Mouse (Mus musculus) embryonic stem cell, embryonic (primary cell): ENCODE data around the gene Rgma.

Source experiments
- CTCF ChIA-PET, 4 experiments: fragments of 300-600 bp in 2 of 4; fragments of 350-600 bp in 2 of 4; sonication (Branson Sonifier 250); formaldehyde crosslinking; loops; one replicate each; lab custom pipeline; 2022; ENCODE audit warnings: inconsistent platforms in 2 of 4; lab: Charles Lee
- POLR2A ChIA-PET, 4 experiments: fragments of 300-600 bp in 2 of 4; fragments of 350-600 bp in 2 of 4; sonication (Branson Sonifier 250); formaldehyde crosslinking; loops; one replicate each; lab custom pipeline; 2022; ENCODE audit warnings: antibody characterized with exemption in 4 of 4, inconsistent platforms in 1 of 4; lab: Charles Lee

The Rgma gene

DNA sequence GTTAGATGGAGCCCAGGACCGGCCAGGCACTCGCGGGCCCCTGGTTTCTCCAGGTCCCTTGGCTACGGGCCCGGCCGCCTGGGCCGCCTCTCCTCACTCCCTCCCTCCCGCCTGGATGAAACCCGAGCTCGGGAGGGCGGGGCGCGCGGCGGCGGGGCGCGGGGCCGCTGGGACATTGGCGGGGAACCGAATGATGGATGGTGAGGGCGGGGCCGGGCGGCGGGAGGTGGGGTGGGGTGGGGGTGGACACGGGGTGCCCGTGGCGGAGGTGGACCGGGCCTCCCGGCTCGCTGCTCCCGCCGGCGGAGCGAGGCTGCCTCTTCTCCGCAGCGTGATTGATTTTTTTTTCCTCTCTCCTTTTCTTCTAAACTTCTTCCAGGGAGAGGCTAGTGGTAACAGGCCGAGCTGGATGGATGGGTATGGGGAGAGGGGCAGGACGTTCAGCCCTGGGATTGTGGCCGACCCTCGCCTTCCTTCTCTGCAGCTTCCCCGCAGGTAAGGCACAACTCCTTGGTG, 15.8 kb downstream of the Rgma start:
- CTCF ChIA-PET: interaction anchor here (1.0 to 3.3 kb wide), 6 partner anchors 8 to 237 kb away, joined by 3 to 33 read pairs (median 14); no protein-coding TSS in a partner anchor

DNA sequence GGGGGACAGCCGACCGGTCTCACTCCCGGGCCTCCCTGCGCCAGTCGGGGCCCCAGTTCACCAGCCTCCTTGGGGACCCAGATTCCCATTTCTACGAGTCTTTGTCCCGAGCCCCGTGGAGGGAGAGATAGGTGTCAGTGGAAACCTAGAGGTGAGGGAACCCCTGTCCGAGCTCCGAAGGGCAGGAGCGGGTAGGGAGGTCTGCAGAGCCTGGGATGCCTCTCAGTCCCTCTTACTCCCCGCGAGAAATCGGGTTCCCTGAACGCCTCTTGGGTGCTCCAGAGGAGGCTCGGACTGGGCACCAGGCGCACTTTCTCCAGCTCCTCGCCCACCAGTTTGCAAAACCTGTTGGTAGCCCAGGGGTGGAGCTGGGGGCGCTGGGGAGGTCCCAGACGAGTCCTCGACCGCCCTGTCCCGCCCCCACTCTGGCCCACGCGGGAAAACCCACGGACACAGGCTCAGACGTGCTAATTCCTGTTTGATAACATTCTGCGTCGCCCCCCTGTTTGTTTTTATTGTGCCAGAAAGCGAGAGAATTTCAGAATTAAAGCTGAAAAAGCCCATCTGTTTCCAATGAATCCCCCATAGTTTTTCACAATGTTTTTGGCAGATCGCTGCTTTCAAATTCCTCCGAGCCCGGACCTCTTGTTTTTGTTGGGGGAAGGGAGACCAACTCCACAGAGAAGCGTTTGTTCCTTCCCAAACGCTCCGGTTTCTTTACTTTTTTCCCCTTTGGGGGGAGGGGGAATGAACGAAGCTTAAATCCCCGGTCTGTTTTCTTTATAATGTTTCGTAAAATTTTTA, 16.4 kb downstream of the Rgma start:
- ChIA-PET POLR2A (interaction anchor here (0.6 to 7.7 kb wide), 27 partner anchors 8 to 252 kb away, joined by 3 to 168 read pairs (median 5); partner anchors contain the start of gene Rgma (in 1 of the 4)), CTCF (interaction anchor here (1.0 to 3.3 kb wide), 4 partner anchors 8 kb away, joined by 4 to 33 read pairs (median 21); no protein-coding TSS in a partner anchor)

More for the DNA sequence above, 15.8 kb downstream of the Rgma start:
- POLR2A ChIA-PET: interaction anchor here (0.6 to 7.7 kb wide), 33 partner anchors 9 to 1076 kb away, joined by 3 to 168 read pairs (median 5); partner anchors contain the start of gene Rgma (in 1 of the 4)

- POLR2A ChIA-PET: interaction anchor here in 3 of 4 experiments (0.7 to 7.7 kb wide), 9 partner anchors 7 to 166 kb away, joined by 3 to 168 read pairs (median 3); no protein-coding TSS in a partner anchor
Observed at GRCm38 (mm10) chr7:73392359-73392758, 17.1 kb downstream of the Rgma start.

DNA sequence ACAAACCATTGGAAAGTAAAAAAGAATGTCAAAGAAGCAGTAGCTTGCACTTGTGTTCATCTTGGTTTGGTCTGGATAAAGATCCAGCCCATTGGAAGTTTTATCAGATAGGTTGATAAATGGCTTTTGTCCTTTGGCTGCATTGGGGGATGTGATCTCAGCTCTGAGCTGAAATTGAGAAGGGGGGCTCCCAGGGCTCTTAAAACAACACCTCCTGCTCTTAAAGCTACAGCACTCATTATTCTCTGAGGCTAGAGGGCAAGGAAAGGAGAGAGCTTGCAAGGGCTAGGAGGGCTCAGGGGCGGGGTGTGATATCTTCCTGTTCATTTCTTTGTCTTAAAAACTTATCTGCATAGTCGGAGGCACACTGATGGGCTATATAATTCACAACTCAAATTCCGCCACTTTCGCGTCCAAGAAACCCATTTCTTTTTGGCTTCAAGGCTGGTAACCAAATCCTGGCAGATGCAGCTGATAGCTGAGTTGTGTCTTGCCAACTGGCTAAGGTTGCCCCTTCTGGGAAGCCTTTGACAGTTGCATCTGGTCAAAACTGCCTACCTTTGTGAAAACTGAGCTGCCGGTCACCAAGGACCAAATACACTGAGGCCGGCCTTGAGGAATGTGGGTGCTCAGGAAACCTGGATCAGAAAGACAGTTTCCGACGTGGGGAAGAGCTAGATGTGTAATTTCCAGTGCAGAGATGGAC, 18.2 kb downstream of the Rgma start:
- POLR2A ChIA-PET: interaction anchor here in 3 of 4 experiments (0.5 to 1.5 kb wide), 7 partner anchors 8 to 77 kb away, joined by 3 to 7 read pairs (median 4); no protein-coding TSS in a partner anchor
- CTCF ChIA-PET: interaction anchor here in 1 of 4 experiments (0.7 kb wide), 1 partner anchor 1271 kb away, joined by 3 read pairs; no protein-coding TSS in a partner anchor

More at GRCm38 (mm10) chr7:73392359-73392758, 17.1 kb downstream of the Rgma start:
- CTCF ChIA-PET: interaction anchor here in 1 of 4 experiments (0.6 kb wide), 1 partner anchor 16 kb away, joined by 3 read pairs; no protein-coding TSS in a partner anchor

DNA sequence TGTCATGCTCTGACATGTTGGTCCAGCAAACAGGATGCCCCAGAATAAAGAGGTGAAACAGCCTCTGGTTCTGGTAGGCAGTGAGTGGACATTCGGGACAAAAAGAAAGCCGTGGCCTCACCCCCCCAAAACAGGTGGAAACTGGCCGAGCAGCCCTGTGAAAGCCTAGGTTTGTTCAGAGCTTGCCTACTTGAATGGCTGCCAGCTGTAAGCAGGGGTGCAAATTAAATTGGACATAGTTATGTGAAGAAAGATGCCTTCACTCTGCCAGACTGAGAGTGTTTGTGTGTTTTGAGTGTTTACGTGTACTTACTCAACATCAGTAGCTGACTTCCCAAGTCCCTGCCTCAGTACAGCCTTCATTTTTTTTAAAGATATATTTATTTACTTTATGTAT, 18.7 kb downstream of the Rgma start:
- ChIA-PET POLR2A (interaction anchor here in 3 of 4 experiments (0.5 to 1.5 kb wide), 5 partner anchors 9 to 72 kb away, joined by 3 to 7 read pairs (median 5); no protein-coding TSS in a partner anchor), CTCF (no interaction called here)

DNA sequence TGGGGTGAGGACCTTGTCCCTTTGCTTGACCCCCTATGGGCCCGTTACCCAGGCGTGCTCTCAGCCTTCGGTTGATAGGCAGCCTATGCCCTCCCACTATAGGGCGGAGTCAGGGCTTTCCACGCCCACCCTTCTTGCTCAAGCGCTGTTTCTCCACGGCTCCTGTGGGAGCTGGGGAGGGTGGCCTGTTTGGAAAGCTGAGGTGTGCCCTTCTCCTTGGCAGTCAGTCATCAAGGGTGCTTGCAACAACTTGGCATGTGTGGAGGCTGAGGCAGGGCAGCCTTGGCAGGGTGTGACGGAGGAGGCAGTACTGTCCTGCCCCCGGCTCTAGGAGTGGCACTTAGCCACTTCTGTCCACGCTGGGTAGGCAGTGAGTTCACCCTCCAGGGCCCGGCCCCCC, 23.0 kb downstream of the Rgma start:
- CTCF ChIA-PET: interaction anchor here in 3 of 4 experiments (0.5 to 2.9 kb wide), 8 partner anchors 8 to 1000 kb away, joined by 3 to 21 read pairs (median 4); no protein-coding TSS in a partner anchor
- POLR2A ChIA-PET: interaction anchor here in 3 of 4 experiments (1.0 to 4.7 kb wide), 16 partner anchors 8 to 259 kb away, joined by 3 to 168 read pairs (median 8); partner anchors contain the start of gene Rgma (in 1 of the 3)

DNA sequence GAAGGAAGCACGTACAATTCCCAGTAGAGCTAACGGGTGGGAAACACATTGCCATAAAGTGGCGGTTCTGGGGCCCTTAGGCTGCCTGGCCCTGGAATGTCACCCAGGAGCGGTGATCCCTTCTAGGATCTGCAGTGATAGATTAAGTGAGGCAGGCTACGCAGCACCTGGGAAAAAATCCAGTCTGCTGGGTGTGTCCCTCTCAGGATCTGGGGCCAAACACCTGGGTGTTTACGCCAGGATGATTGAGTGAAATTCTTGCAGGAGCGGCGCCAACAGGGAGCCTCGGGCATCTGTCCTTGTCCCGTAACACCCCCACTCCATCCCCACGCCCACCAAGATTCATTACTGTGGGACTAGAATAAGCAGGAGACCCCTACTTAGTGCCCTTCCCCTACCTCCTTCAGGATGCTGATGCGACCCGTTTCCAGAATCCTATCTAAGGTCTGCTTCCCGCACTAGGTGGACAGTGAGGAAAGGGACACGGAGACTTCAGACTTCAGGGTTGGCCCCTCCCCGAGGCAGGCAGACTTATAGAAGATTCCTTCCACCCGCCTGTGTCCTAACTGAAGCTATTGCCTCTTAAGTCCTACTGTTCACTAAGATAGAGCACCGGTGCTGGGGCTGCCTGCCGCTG, 23.6 kb downstream of the Rgma start:
- ChIA-PET CTCF (interaction anchor here (0.5 to 2.9 kb wide), 42 partner anchors 8 to 1171 kb away, joined by 3 to 33 read pairs (median 4); partner anchors contain the start of gene Rgma (in 2 of the 4)), POLR2A (interaction anchor here (0.6 to 4.7 kb wide), 55 partner anchors 8 to 1093 kb away, joined by 3 to 168 read pairs (median 6); partner anchors contain the start of genes Rgma (in 2 of the 4) and Mctp2 (in 1 of the 4))

GRCm38 (mm10) chr7:73399501-73400044, 24.3 kb downstream of the Rgma start:
- ChIA-PET CTCF (interaction anchor here (0.5 to 2.9 kb wide), 47 partner anchors 8 to 1171 kb away, joined by 3 to 33 read pairs (median 4); partner anchors contain the start of gene Rgma (in 2 of the 4)), POLR2A (interaction anchor here (0.6 to 4.7 kb wide), 73 partner anchors 9 to 1250 kb away, joined by 3 to 168 read pairs (median 4); partner anchors contain the start of genes Rgma (in 2 of the 4) and Mctp2 (in 1 of the 4))

GRCm38 (mm10) chr7:73400051-73400916, 25.0 kb downstream of the Rgma start:
- POLR2A ChIA-PET: interaction anchor here (0.5 to 4.7 kb wide), 70 partner anchors 9 to 1354 kb away, joined by 3 to 168 read pairs (median 4); partner anchors contain the start of genes Rgma (in 2 of the 4) and Mctp2 (in 1 of the 4)
- CTCF ChIA-PET: interaction anchor here (0.5 to 2.9 kb wide), 37 partner anchors 9 to 1009 kb away, joined by 3 to 33 read pairs (median 4); partner anchors contain the start of gene Rgma (in 2 of the 4)

- ChIA-PET CTCF (no interaction called here), POLR2A (interaction anchor here in 2 of 4 experiments (0.8 to 4.7 kb wide), 2 partner anchors 13 kb away, joined by 3 to 168 read pairs; no protein-coding TSS in a partner anchor)
Observed at GRCm38 (mm10) chr7:73402106-73402505, 26.8 kb downstream of the Rgma start.

GRCm38 (mm10) chr7:73402671-73403070, 27.4 kb downstream of the Rgma start:
- ChIA-PET CTCF (no interaction called here), POLR2A (interaction anchor here in 3 of 4 experiments (0.8 to 2.2 kb wide), 7 partner anchors 10 to 27 kb away, joined by 3 to 11 read pairs (median 5); no protein-coding TSS in a partner anchor)

DNA sequence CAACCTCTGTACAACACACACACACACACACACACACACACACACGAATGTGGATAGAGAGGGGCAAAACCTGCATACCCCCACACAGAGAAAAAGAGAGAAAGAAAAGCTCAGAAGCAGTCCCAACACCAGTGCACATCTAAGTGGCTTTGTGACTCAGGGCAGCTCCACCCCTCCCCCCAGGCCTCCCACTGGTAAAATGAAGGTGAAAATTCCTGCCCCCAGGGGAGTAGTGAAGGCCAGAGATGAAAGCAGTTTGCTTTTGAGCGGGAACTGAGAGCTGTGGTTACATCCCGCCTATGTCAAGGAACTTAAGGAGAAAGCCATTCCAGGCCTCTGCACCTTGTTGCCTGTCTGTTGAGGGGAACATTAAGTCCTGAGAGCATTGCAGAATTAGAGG, 28.2 kb downstream of the Rgma start:
- ChIA-PET POLR2A (interaction anchor here in 3 of 4 experiments (0.6 to 2.2 kb wide), 11 partner anchors 9 to 216 kb away, joined by 3 to 11 read pairs (median 3); no protein-coding TSS in a partner anchor), CTCF (interaction anchor here in 1 of 4 experiments (0.7 kb wide), 1 partner anchor 14 kb away, joined by 3 read pairs; no protein-coding TSS in a partner anchor)

- POLR2A ChIA-PET: interaction anchor here in 1 of 4 experiments (0.6 kb wide), 1 partner anchor 1641 kb away, joined by 3 read pairs; no protein-coding TSS in a partner anchor
Observed at GRCm38 (mm10) chr7:73405550-73405949, 30.2 kb downstream of the Rgma start.

DNA sequence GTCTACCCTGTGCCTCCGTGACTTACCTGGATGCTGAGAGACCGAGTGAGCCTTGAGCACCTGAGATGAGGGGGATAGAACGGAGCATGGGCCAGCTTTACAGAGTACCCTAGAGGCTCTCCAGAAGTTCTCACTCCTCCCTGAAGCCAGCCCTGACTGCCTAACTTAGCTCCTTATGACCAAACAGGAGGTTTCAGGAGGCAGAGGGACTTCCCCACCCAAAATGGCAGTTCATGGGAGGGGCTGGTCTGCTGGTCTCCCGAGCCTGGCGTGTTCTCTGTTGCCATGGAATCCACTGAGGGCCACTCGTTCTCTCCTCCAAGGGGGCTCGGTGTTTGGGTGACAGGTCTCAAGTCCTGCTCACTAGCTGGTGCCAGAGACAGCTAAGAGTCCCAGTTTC, 36.2 kb downstream of the Rgma start:
- CTCF ChIA-PET: interaction anchor here in 2 of 4 experiments (0.8 to 1.5 kb wide), 2 partner anchors 12 kb away, joined by 3 to 4 read pairs; no protein-coding TSS in a partner anchor
- POLR2A ChIA-PET: interaction anchor here in 2 of 4 experiments (0.8 to 3.1 kb wide), 7 partner anchors 11 to 21 kb away, joined by 3 to 17 read pairs (median 3); no protein-coding TSS in a partner anchor

More at GRCm38 (mm10) chr7:73405550-73405949, 30.2 kb downstream of the Rgma start:
- CTCF ChIA-PET: no interaction called here

DNA sequence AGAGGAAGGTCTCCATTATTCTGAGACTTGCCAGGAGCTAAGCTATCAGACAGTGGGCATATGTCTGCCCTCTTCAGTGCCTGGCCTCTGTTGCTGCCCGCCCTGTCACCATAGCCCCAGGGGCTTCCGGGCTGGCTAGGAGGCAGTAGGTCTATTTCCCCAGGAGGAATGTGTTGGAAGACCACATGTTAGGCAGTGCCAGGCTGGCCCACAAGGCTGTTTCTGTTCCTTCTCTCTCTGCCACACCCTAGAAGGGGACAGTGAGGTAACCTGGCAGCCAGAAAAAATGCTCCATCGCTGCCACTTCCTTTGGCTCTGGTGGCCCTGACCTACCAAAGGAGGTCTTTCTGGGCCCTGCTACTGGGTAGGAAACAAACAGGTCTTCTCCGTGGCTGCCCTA, 36.7 kb downstream of the Rgma start:
- ChIA-PET CTCF (interaction anchor here in 2 of 4 experiments (0.8 to 1.5 kb wide), 2 partner anchors 12 to 13 kb away, joined by 3 to 4 read pairs; no protein-coding TSS in a partner anchor), POLR2A (interaction anchor here in 2 of 4 experiments (1.0 to 3.1 kb wide), 7 partner anchors 8 to 19 kb away, joined by 3 to 17 read pairs (median 4); no protein-coding TSS in a partner anchor)
